Mouse (Mus musculus) B cell, adult 62 days (primary cell): ENCODE results near the gene 4930502E18Rik. TPM values are rescaled to one million over a fixed set of nuclear protein-coding genes. Genes with fewer than 3 reads are reported as not detected.

Experiments
- total RNA-seq: library from RNA; stranded (reverse); gene quantifications from 4 replicates; pipeline ENCODE4 v1.2.4, GENCODE M21; 2023

4930502E18Rik gene
- not detected in 4 replicates for total RNA-seq

GRCm38 (mm10) chrX:53724596-53724995 is at the start of gene 4930502E18Rik:
4930502E18Rik (plus strand) TSS chrX:53724826.

DNA sequence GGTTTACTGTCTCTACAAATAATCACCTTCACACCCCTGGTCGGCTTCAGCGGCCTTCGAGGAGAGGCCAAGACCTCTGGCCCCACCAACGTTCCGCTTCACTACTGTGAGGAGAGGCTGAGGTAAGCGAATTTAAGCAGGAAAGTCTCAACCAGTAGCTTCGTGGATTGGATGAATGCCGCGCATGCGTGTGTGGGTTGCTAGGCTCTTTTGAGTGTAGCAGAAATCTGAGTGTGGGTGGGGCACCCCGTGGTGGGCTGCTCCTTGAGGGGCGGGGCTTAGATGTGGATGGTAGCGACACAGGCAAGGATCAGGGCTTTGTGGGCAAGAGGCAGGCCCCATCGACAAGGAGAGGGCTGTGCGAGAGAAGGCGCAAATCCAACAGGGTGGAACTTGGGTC is 33.1 kb downstream of the 4930502E18Rik start, which contains the start of gene 1700013H16Rik:
1700013H16Rik (minus strand) TSS at position 96 of the 400 bp plus-strand sequence.

DNA sequence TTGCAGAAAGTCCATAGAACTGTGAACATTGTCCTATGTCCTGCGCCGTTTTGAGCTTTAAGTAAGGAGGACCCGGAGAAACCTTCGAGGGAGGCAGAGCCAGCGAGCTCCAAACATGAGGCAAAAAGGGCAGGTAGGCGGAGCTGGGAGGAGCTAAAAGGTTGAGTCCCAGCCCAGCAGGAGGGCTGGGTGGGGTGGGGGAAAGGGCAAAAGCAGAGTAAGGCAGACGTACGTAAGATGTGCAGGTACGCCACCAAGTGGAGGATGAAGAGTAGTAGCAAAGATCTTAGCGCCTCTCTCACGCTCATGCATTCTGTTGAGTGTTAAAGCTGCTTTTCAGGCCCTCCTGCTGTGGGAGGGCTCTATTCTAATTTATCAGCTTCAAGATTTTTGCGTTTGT is 51.6 kb downstream of the 4930502E18Rik start, which contains the start of gene Zfp36l3:
Zfp36l3 (minus strand) TSS at position 119 of the 400 bp plus-strand sequence.

Other genes starting within 250 kb of the 4930502E18Rik start
- gene Rtl8c, start 116.8 kb upstream of the 4930502E18Rik start, total RNA-seq, result 3.7 to 6.0 TPM (median 5.2 TPM) in 3 of 4 replicates, not detected in the other
- not detected in 4 replicates for gene Gm14597, start 115.8 kb upstream of the 4930502E18Rik start, total RNA-seq
- gene Rtl8a, start 81.1 kb upstream of the 4930502E18Rik start, total RNA-seq, result 8.8 to 11.0 TPM (median 9.3 TPM) in 4 replicates
- gene Rtl8b, start 54.4 kb upstream of the 4930502E18Rik start, total RNA-seq, result 6.5 to 12.6 TPM (median 9.5 TPM) in 4 replicates
- not detected in 4 replicates for gene 1700013H16Rik, start 33.0 kb downstream of the 4930502E18Rik start, total RNA-seq
- gene Zfp36l3, start 51.6 kb downstream of the 4930502E18Rik start, total RNA-seq, result not detected in 4 replicates
- gene Xlr, start 72.9 kb downstream of the 4930502E18Rik start, total RNA-seq, result 1.2 to 3.1 TPM (median 2.4 TPM) in 3 of 4 replicates, not detected in the other